Mouse (Mus musculus) layer of hippocampus, adult 18-20 months (tissue): ENCODE data around the gene Zfp954. TPM values are rescaled to one million over a fixed set of nuclear protein-coding genes. Genes with fewer than 3 reads are reported as not detected.
"Not testable (repeated sequence)": the region's sequence is repeated elsewhere in the genome, so short reads cannot be mapped to it uniquely, and the experiment has no call there.

Source experiments
- DNase-seq, 2 experiments: peaks; one replicate each; pipeline ENCODE4 v3.0.0; 2022; ENCODE audit warnings: low spot score in 2 of 2
- long read RNA-seq: library from polyadenylated mRNA; stranded (forward); transcript quantifications from one replicate; pipeline ENCODE4 v2.0.0, GENCODE M21; 2021
- total RNA-seq, 2 experiments: library from RNA; stranded (reverse); gene quantifications; 2 replicates each; pipeline ENCODE4 v1.2.3; 2021

The Zfp954 gene
- 10 to 100 TPM; 13.7 to 15.4 TPM for total RNA-seq
- long read RNA-seq, transcript Zfp954-201 (5 exons, 2,042 nt): major isoform, 23 of 24 reads
- long read RNA-seq, partial matches to known transcripts: 0 of 24 reads
- long read RNA-seq, other reads (novel, unspliced or antisense): 1 of 24 reads

- DNase-seq: peak; percentile 86 to 94
These were observed at the start of gene Zfp954 for GRCm38 (mm10) chr7:7120921-7121601. Gene Zfp954 (minus strand): TSS chr7:7121488.

GRCm38 (mm10) chr7:7145991-7146608 lies 24.8 kb upstream of the Zfp954 start:
- no peak for DNase-seq

GRCm38 (mm10) chr7:7144215-7144614 lies 22.9 kb upstream of the Zfp954 start:
- DNase-seq: no peak

- peak; percentile 47 to 67 for DNase-seq
These were observed 15.1 kb upstream of the Zfp954 start, which contains the start of gene Zfp773 for GRCm38 (mm10) chr7:7136379-7136866. Gene Zfp773 (minus strand): TSS chr7:7136755.

GRCm38 (mm10) chr7:7132751-7133150 lies 11.5 kb upstream of the Zfp954 start:
- no peak for DNase-seq

- DNase-seq: not testable (repeated sequence)
These were observed 9.3 kb upstream of the Zfp954 start for GRCm38 (mm10) chr7:7130491-7131124.

- no peak for DNase-seq
These were observed 303 bp upstream of the Zfp954 start for GRCm38 (mm10) chr7:7121602-7121980.

- no peak for DNase-seq
These were observed 2.8 kb downstream of the Zfp954 start for GRCm38 (mm10) chr7:7118441-7118840.

GRCm38 (mm10) chr7:7108501-7108900 lies 12.8 kb downstream of the Zfp954 start:
- no peak for DNase-seq

Other genes with a start within 250 kb of the Zfp954 start
- gene Aurkc, start 126.2 kb downstream of the Zfp954 start, total RNA-seq: not detected
- gene Zfp773, start 15.3 kb upstream of the Zfp954 start, total RNA-seq: 1 to 10 TPM; 2.8 to 2.9 TPM
- 1 to 10 TPM; 7.6 to 9.4 TPM for gene Zfp418, start 49.8 kb upstream of the Zfp954 start, total RNA-seq
- 1 to 10 TPM; 7.6 to 9.1 TPM for gene Zfp772, start 88.5 kb upstream of the Zfp954 start, total RNA-seq
- gene Vmn2r29, start 125.8 kb upstream of the Zfp954 start, total RNA-seq: 1 to 10 TPM; 1.9 to 2.2 TPM
- gene Gm45844, start 156.8 kb upstream of the Zfp954 start, total RNA-seq: 10 to 100 TPM in 1 of 2 experiments, 1 to 10 TPM in 1; 7.1 to 10.4 TPM
- 100 to 1,000 TPM; 122 to 132 TPM for gene Clcn4, start 179.4 kb upstream of the Zfp954 start, total RNA-seq
- gene Vmn2r30, start 216.1 kb upstream of the Zfp954 start, total RNA-seq: under 1 TPM; 0.12 to 0.15 TPM